ENCODE assay signal across 16 mouse cellular contexts in the genomic region with DNA sequence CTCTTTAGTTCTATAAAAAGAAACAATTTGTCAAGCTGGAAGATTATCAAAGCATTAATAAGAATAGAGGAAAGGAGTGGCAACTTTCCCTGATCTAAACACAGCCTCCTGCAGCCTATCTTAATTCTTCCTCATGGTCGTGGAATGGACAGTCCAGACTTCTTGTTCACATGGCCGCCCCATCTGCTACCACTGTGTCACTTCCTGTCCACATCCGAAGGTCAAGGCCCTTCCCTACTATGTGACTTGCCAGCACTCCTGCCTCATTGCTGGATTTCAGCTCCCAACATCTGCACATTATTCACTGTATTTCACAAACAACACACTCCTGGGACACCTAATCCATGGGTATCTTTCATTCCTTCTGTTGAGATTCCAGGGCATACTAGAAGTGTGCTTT.
"Had no signal": no experiment of that assay in that cellular context is flagged by ENCODE, and none has a peak within 500 bp of the region (broad histone marks: within the 10 kb centered on the region; RNA-seq: fewer than 3 reads in every experiment).

No protein-coding gene starts in this region.

- H3K27me3 ChIP-seq: liver, embryonic 13.5 days; liver, embryonic 15.5 days; lung, embryonic 15.5 days; midbrain, embryonic 13.5 days; midbrain, embryonic 15.5 days; neural tube, embryonic 12.5 days; stomach, embryonic 15.5 days had no signal

- H3K9me3 ChIP-seq: liver, embryonic 13.5 days; liver, embryonic 15.5 days; lung, embryonic 15.5 days; midbrain, embryonic 13.5 days; midbrain, embryonic 15.5 days; neural tube, embryonic 12.5 days; stomach, embryonic 15.5 days had no signal

- H3K4me3 ChIP-seq: liver, embryonic 13.5 days; liver, embryonic 15.5 days; lung, embryonic 15.5 days; midbrain, embryonic 13.5 days; midbrain, embryonic 15.5 days; neural tube, embryonic 12.5 days; stomach, embryonic 15.5 days had no signal

- H3K27ac ChIP-seq: liver, embryonic 13.5 days; liver, embryonic 15.5 days; lung, embryonic 15.5 days; macrophage; midbrain, embryonic 13.5 days; midbrain, embryonic 15.5 days; neural tube, embryonic 12.5 days; stomach, embryonic 15.5 days; stomach, postnatal 0 days had no signal

- ATAC-seq: liver, postnatal 0 days; midbrain, embryonic 13.5 days; midbrain, embryonic 15.5 days had no signal

- DNase-seq: liver, embryonic 13.5 days; liver, postnatal 0 days; lung, adult 2 months; lung, postnatal 10 days; right cerebral cortex, postnatal 14 days; thymus, adult 2 months; thymus, postnatal 25 days; thymus, postnatal 4 days had no signal

- H3K36me3 ChIP-seq: liver, embryonic 13.5 days; liver, embryonic 15.5 days; lung, embryonic 15.5 days; midbrain, embryonic 13.5 days; midbrain, embryonic 15.5 days; neural tube, embryonic 12.5 days; stomach, embryonic 15.5 days had no signal

- H3K4me1 ChIP-seq: liver, embryonic 15.5 days; midbrain, embryonic 13.5 days; neural tube, embryonic 12.5 days had no signal
